Mouse (Mus musculus) limb, embryonic 13.5 days (tissue): ENCODE measurements around the gene Ccdc6. TPM values are rescaled to one million over a fixed set of nuclear protein-coding genes. Genes with fewer than 3 reads are reported as not detected.

Source experiments
- ATAC-seq: fragments of 200-750 bp; cut with Nextera tagmentation; 2 replicates; pipeline ENCODE4 v1.8.0; 2017; ENCODE audit warnings: low read depth, moderate number of reproducible peaks, moderate TSS enrichment; ENCODE audit not compliant: low FRiP score
- H3K27ac ChIP-seq: fragments of 300-500 bp; sonication (generic); 2 replicates; pipeline ENCODE4 v1.5.1; 2015; ENCODE audit warnings: inconsistent platforms, mild to moderate bottlenecking, moderate library complexity
- H3K27me3 ChIP-seq: fragments of 300-500 bp; sonication (generic); 2 replicates; pipeline ENCODE4 v1.6.1; 2015; ENCODE audit warnings: mild to moderate bottlenecking, inconsistent platforms
- H3K36me3 ChIP-seq: fragments of 300-500 bp; sonication (generic); 2 replicates; pipeline ENCODE4 v1.6.1; 2015; ENCODE audit warnings: inconsistent platforms, mild to moderate bottlenecking, moderate library complexity
- H3K4me1 ChIP-seq: fragments of 300-500 bp; sonication (generic); 2 replicates; pipeline ENCODE4 v1.6.1; 2015; ENCODE audit warnings: inconsistent platforms
- H3K4me2 ChIP-seq: fragments of 300-500 bp; sonication (generic); replicated peaks from 2 replicates; pipeline ENCODE4 v1.6.1; 2015; ENCODE audit warnings: inconsistent platforms, mild to moderate bottlenecking, moderate library complexity
- H3K4me3 ChIP-seq: fragments of 300-500 bp; sonication (generic); 2 replicates; pipeline ENCODE4 v1.5.1; 2015; ENCODE audit warnings: moderate library complexity, mild to moderate bottlenecking, inconsistent platforms
- H3K9ac ChIP-seq: fragments of 300-500 bp; sonication (generic); 2 replicates; pipeline ENCODE4 v1.6.1; 2015; ENCODE audit warnings: mild to moderate bottlenecking, inconsistent platforms
- H3K9me3 ChIP-seq: fragments of 300-500 bp; sonication (generic); 2 replicates; pipeline ENCODE4 v1.6.1; 2016; ENCODE audit warnings: inconsistent platforms
- WGBS: fragments of 180-500 bp; shearing (Covaris S2); methylation state at CpG from one replicate; pipeline ENCODE4 v1.1.7; 2015; 5-methylcytosine and 5-hydroxymethylcytosine counted together
- polyA plus RNA-seq: library from polyadenylated mRNA; unstranded; fragments of >200 nt; fragmentation: Nextera tagmentation; extraction: Ambion mirVana; gene quantifications from 2 replicates; pipeline ENCODE4 v1.2.1, GENCODE M21; 2015

The Ccdc6 gene
- polyA plus RNA-seq, 1 experiment from 2014 or later = 19.6 TPM

DNA sequence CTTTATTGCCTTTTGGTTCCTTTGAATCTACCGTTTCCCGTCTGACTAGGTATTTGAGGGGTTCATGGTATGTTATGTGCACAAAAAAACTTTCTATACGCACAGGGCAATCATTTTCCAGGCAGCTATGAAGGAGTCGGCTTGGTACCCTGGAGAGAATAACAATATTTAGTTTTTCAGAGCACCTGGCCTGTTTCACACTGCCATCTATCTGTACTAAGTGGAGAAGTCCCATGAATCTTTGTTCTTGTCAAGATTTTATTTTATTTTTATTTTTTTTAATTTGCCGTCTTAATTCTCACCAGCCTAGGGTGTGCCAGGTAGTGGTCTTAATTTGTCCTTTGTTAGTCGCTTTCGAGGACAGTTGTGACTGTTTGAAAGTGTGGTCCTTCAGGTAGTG, 40.7 kb downstream of the Ccdc6 start:
- Histone ChIP-seq H3K4me3 (no peak overlapping the region), H3K27ac (no peak overlapping the region), H3K4me2 (no peak overlapping the region), H3K4me1 (peaks cover 10% of the 10 kb centered on the region), H3K36me3 (peaks cover 10% of the 10 kb centered on the region), H3K9me3 (no peaks in the 10 kb centered on the region), H3K9ac (no peak overlapping the region), H3K27me3 (no peaks in the 10 kb centered on the region)
- WGBS = 86% methylated on average over 7 of the region's 7 CpGs
- no peak for ATAC-seq

DNA sequence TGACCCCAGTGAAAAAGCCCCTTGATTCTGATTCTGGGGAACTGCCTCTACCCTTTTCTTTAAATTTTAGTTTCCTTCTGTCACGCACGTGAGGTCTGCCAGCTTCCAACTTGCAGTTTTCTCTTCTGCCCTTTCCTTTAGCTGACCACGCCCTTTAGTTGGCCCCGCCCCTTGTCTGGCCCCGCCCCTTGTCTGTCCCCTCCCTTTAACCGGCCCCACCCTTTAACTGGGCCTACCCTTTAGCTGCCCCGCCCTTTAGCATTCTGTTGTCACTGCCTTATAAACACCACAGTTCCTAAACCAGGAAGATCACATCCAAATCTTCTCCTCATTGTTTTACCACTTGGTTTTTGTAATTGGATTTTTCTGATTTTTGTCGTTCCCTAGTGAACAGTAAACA, 41.2 kb downstream of the Ccdc6 start:
- Histone ChIP-seq H3K9me3 (no peaks in the 10 kb centered on the region), H3K27ac (no peak overlapping the region), H3K4me2 (no peak overlapping the region), H3K4me1 (peaks cover 5% of the 10 kb centered on the region), H3K36me3 (peaks cover 15% of the 10 kb centered on the region), H3K27me3 (no peaks in the 10 kb centered on the region), H3K4me3 (no peak overlapping the region), H3K9ac (no peak overlapping the region)
- ATAC-seq = no peak
- WGBS = 65% methylated on average over 8 of the region's 8 CpGs

DNA sequence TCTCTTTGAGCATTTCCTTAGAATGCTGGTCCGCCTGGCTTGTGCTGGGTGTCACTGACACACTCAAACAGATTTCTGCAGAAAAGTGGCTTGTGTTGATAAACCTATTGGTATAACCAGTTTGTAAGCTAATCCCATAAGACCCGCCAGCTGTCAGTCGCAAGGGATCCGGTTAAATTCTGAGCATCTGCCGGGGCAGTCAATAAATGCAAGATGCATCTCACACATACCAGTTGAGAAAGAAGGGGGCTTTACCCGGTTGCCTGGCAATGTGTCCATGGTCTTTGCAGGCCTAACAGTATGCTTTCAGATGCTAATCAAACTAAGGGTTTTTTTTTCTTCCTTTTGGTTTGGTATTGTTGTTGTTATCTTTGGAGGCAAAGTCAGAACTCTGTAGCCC, 42.4 kb downstream of the Ccdc6 start:
- Histone ChIP-seq H3K36me3 (peaks cover 27% of the 10 kb centered on the region), H3K4me3 (no peak overlapping the region), H3K9me3 (no peaks in the 10 kb centered on the region), H3K27me3 (no peaks in the 10 kb centered on the region), H3K27ac (no peak overlapping the region), H3K4me1 (no peaks in the 10 kb centered on the region), H3K4me2 (no peak overlapping the region), H3K9ac (no peak overlapping the region)
- WGBS = 81% methylated on average over 6 of the region's 6 CpGs
- ATAC-seq = 0 out of 2 replicates have a peak, but pooled peaks have one; percentile 32

DNA sequence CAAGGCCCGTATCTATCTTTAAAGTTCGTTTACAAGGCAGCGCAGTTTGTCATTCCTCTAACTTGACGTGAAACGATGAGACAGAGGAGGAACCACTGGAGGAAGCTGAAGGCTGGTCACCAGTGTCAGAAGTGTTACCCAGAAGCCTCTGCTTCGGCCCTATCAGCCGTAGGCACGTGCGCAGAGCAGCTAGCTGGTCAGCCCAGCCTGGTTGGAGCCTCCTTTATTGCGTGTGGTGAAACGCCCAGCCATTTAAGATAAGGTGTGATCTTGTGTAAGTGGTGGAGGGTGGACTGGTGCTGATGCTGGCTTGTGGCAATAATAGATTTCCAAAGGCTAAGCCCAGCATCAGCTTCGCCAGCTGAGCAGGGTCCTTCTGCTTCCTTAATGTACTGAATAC, 43.5 kb downstream of the Ccdc6 start:
- no peak for ATAC-seq

DNA sequence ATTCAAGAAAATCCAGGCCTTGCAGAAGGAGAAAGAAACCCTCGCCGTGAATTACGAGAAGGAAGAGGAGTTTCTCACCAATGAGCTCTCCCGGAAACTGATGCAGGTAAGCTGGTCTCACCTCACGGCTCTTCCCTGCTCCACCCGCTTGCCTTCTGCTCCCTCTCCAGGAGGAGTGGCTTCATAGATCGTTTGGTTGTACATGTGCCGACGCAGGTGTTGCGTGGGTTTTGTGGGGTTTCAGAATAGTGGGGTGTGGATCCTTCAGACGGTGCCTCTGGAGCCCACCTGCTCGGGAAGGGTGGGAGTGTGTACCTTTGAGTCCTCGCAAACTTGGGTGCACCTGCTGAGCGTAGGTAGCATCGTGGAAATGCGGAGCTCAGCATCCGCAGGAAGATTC, 45.7 kb downstream of the Ccdc6 start:
- no peak overlapping the region for H3K27ac ChIP-seq
- ATAC-seq = no peak
- H3K4me1 ChIP-seq = no peaks in the 10 kb centered on the region
- no peak overlapping the region for H3K4me3 ChIP-seq
- no peak overlapping the region for H3K4me2 ChIP-seq
- 91% methylated on average over 17 of the region's 17 CpGs for WGBS
- no peak overlapping the region for H3K9ac ChIP-seq
- H3K36me3 ChIP-seq = peaks cover 51% of the 10 kb centered on the region
- H3K27me3 ChIP-seq = no peaks in the 10 kb centered on the region
- no peaks in the 10 kb centered on the region for H3K9me3 ChIP-seq

More for the DNA sequence above, 43.5 kb downstream of the Ccdc6 start:
- Histone ChIP-seq H3K4me2 (no peak overlapping the region), H3K9me3 (no peaks in the 10 kb centered on the region), H3K36me3 (peaks cover 32% of the 10 kb centered on the region), H3K4me1 (no peaks in the 10 kb centered on the region), H3K27me3 (no peaks in the 10 kb centered on the region), H3K9ac (no peak overlapping the region), H3K27ac (no peak overlapping the region), H3K4me3 (no peak overlapping the region)
- WGBS = 88% methylated on average over 12 of the region's 12 CpGs

DNA sequence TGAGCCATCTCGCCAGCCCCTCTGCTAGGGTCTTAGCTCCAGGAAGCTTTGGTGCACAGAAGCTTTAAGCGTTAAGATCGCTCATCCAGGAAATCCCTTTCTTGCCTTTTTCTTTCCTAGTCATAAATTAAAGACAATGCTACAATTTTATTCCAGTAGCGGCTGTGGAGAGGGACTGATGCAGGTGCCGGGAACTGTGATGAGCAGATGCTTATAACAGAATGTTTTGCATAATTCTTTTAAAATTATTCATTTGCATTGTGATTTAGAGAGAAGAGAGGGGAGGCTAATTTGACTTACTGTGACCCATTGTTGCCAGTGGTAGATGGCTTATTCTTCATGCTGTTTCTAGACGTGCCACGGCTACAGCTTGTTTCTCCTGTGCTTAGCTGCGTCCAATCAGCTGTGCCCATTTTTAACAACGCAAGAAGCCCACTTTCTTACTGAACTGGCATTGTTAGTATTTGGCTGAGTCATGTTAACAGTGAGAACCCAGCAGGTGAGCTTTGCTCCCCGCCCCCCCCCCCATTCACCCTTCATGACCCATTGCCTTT, 47.2 kb downstream of the Ccdc6 start:
- Histone ChIP-seq H3K9ac (no peak overlapping the region), H3K4me2 (no peak overlapping the region), H3K9me3 (no peaks in the 10 kb centered on the region), H3K27me3 (no peaks in the 10 kb centered on the region), H3K4me3 (no peak overlapping the region), H3K27ac (no peak overlapping the region), H3K36me3 (peaks cover 61% of the 10 kb centered on the region), H3K4me1 (peaks cover 6% of the 10 kb centered on the region)
- 93% methylated on average over 10 of the region's 10 CpGs for WGBS
- no peak for ATAC-seq

DNA sequence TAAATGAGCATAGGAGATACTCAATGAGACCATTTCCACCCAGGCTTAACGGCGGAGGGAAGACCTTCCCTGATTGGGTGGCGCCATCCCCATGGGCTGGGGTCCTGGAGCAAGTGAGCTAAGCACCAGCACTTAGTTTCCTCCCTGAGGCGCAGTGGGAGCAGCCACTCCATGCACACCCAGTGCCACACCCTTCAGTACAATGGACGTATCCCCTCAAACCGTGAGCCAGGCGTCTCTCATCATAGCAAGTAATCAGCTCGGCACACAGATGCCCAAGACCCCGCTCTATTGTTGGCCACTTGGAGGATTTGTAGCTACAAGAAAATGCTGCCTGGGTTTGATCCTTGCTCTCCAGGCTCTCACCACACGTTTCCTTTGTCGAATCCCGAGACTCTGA, 49.0 kb downstream of the Ccdc6 start:
- no peaks in the 10 kb centered on the region for H3K9me3 ChIP-seq
- H3K27me3 ChIP-seq = no peaks in the 10 kb centered on the region
- H3K27ac ChIP-seq = no peak overlapping the region
- WGBS = 80% methylated on average over 12 of the region's 12 CpGs
- no peak overlapping the region for H3K9ac ChIP-seq
- peaks cover 21% of the 10 kb centered on the region for H3K4me1 ChIP-seq
- H3K36me3 ChIP-seq = peaks cover 69% of the 10 kb centered on the region
- H3K4me2 ChIP-seq = no peak overlapping the region
- ATAC-seq = no peak
- H3K4me3 ChIP-seq = no peak overlapping the region

DNA sequence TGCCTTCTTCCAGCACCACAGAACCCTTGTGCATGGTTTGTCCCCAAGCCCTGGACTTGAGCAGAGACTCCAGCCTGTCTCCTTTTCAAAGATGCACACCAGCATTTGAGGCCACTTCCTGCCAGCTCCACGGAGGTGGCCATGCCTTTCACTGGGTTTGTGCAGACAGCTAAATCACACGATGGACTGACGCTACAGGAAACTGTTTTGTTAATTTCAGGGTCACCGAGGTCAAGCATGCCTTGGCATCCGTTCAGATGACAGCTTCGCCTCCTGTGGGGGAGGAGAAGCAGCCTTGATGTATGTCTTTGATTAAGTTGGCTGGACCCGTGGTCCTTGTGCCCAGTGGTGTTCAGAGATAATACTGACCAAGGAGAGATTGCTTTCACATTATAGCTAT, 52.2 kb downstream of the Ccdc6 start:
- 14% methylated on average over 7 of the region's 7 CpGs for WGBS
- H3K9ac ChIP-seq = no peak overlapping the region
- no peak overlapping the region for H3K4me3 ChIP-seq
- peak overlapping the region; percentile 48; the same call in 1 of the 2 replicates for H3K27ac ChIP-seq
- H3K27me3 ChIP-seq = no peaks in the 10 kb centered on the region
- H3K4me2 ChIP-seq = no peak overlapping the region
- H3K4me1 ChIP-seq = peaks cover 42% of the 10 kb centered on the region
- peaks cover 65% of the 10 kb centered on the region for H3K36me3 ChIP-seq
- H3K9me3 ChIP-seq = no peaks in the 10 kb centered on the region
- ATAC-seq = no peak

DNA sequence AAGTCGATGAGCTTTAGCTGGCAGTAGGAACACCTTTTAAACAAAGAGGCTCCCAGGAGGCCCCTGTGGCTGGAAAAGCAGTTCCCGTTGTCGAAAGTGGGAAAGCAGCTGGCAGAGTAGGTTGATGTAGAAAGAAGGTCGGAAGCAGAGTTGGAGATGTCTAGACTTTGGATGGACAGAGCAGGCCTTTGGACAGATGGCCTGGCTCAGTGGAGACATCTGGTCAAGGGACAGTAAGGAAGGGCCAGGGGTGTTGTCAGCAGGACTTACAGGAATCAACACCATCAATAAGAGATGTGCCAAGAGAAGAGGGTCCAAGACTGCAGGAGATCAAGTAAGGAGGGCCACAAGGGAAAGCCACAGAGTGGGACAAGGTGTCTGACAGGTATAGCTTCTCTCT, 53.4 kb downstream of the Ccdc6 start:
- no peaks in the 10 kb centered on the region for H3K9me3 ChIP-seq
- H3K4me2 ChIP-seq = no peak overlapping the region
- H3K4me3 ChIP-seq = no peak overlapping the region
- peaks cover 42% of the 10 kb centered on the region for H3K4me1 ChIP-seq
- ATAC-seq = no peak
- 46% methylated on average over 4 of the region's 4 CpGs for WGBS
- H3K36me3 ChIP-seq = peaks cover 66% of the 10 kb centered on the region
- H3K27ac ChIP-seq = no peak overlapping the region
- no peak overlapping the region for H3K9ac ChIP-seq
- no peaks in the 10 kb centered on the region for H3K27me3 ChIP-seq

DNA sequence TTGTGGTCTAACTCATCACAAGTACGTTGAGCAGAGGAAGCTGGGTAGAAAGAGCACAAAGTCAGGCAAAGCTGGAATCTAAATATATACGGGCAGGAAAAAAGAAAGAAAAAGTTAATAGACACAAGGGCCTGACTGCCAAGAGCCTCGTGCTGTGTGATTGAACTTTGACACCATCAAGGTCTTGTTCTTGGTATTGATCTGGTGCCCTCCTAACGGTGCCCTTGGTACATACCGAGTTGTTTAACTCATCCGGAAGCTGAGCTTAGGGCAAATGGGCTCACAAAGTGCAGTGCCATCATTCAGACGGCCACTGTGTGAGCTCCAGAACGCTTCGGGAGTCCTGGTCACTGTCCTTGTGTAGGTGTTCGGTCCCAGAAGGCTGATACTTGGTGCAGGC, 54.2 kb downstream of the Ccdc6 start:
- Histone ChIP-seq H3K27ac (no peak overlapping the region), H3K4me2 (no peak overlapping the region), H3K9ac (no peak overlapping the region), H3K9me3 (no peaks in the 10 kb centered on the region), H3K4me3 (no peak overlapping the region), H3K36me3 (peaks cover 66% of the 10 kb centered on the region), H3K27me3 (no peaks in the 10 kb centered on the region), H3K4me1 (peaks cover 42% of the 10 kb centered on the region)
- ATAC-seq = no peak
- WGBS = 83% methylated on average over 10 of the region's 10 CpGs

DNA sequence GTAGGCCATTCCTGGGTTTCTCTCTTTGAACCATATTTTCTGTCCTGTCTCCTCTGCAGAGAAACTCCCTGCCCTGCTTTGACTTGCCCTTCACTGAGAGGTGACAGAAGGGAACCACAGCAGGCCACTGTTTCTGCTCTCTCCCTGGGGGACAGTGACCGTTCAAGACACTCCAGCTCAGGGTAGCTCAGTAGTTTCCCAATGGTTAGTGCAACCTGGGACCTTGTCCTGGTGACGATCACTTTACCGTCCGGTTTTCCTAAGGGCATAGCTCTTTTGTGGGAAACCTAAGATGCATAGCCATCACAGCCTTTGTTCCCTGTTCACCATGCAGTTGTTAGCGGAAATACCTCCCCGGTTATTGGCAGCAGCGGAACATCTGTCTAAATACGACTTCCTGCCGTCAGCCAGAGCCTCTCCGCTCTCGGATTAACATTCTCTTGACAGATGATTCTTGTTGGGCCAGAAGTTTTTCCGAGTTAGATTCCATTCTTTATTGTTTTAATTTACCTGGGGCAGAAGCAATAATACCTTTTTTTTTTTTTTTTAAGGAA, 55.3 kb downstream of the Ccdc6 start:
- Histone ChIP-seq H3K36me3 (peaks cover 66% of the 10 kb centered on the region), H3K4me2 (peak overlapping the region; percentile 31), H3K27me3 (no peaks in the 10 kb centered on the region), H3K27ac (peak overlapping the region; percentile 83), H3K4me3 (no peak overlapping the region), H3K9me3 (no peaks in the 10 kb centered on the region), H3K4me1 (peaks cover 42% of the 10 kb centered on the region), H3K9ac (no peak overlapping the region)
- no peak for ATAC-seq
- 17% methylated on average over 12 of the region's 12 CpGs for WGBS

DNA sequence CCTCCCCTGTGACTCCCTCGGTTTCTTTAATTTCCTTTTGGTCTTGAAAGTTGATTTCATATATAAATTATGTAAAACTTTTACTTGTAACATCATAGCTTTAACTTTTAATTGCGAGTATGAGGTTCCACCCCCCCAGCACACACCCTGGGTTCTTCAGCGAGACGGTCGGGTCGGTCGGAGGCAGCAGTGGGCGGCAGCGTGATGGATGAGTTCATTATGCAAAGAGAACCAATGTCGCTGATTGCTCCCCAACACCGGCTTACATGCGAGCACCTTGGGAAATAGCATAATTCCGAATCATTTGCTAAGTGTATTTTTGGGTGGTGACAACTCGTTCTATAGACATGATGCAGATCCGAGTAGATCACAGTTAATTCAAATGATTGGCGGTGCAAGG, 56.9 kb downstream of the Ccdc6 start:
- H3K4me2 ChIP-seq = no peak overlapping the region
- peaks cover 60% of the 10 kb centered on the region for H3K36me3 ChIP-seq
- no peaks in the 10 kb centered on the region for H3K27me3 ChIP-seq
- H3K27ac ChIP-seq = no peak overlapping the region
- peaks cover 39% of the 10 kb centered on the region for H3K4me1 ChIP-seq
- no peaks in the 10 kb centered on the region for H3K9me3 ChIP-seq
- no peak overlapping the region for H3K9ac ChIP-seq
- H3K4me3 ChIP-seq = no peak overlapping the region
- 88% methylated on average over 16 of the region's 16 CpGs for WGBS
- ATAC-seq = no peak
